Mouse (Mus musculus) forebrain, embryonic 16.5 days (tissue): ENCODE measurements at regions not wholly inside any gene's neighbourhood (a gene's known extent, or its start where the extent isn't known, plus 50 kb on each side); places are given as distances from the start of the nearest gene placed in this dataset.

ENCODE experiments used
- ATAC-seq: fragments of 200-750 bp; cut with Nextera tagmentation; 2 replicates; pipeline ENCODE4 v1.8.0; 2017; ENCODE audit warnings: mild to moderate bottlenecking, moderate library complexity
- H3K27ac ChIP-seq: fragments of 300-500 bp; sonication (generic); 2 replicates; pipeline ENCODE4 v1.5.1; 2014; ENCODE audit warnings: low read length, control low read depth
- H3K27me3 ChIP-seq: fragments of 300-500 bp; sonication (generic); replicated peaks from 2 replicates; pipeline ENCODE4 v1.6.1; 2014; ENCODE audit warnings: low read length; ENCODE audit not compliant: control insufficient read depth, insufficient read depth
- H3K36me3 ChIP-seq: fragments of 300-500 bp; sonication (generic); 2 replicates; pipeline ENCODE4 v1.6.1; 2014; ENCODE audit not compliant: control insufficient read depth, insufficient read depth
- H3K4me1 ChIP-seq: fragments of 300-500 bp; sonication (generic); replicated peaks from 2 replicates; pipeline ENCODE4 v1.6.1; 2014; ENCODE audit warnings: low read length; ENCODE audit not compliant: control insufficient read depth, insufficient read depth
- H3K4me2 ChIP-seq: fragments of 300-500 bp; sonication (generic); 2 replicates; pipeline ENCODE4 v1.6.1; 2014; ENCODE audit warnings: mild to moderate bottlenecking, low read length, control low read depth
- H3K4me3 ChIP-seq: fragments of 300-500 bp; sonication (generic); replicated peaks from 2 replicates; pipeline ENCODE4 v1.5.1; 2014; ENCODE audit warnings: mild to moderate bottlenecking, low read length, control low read depth
- H3K9ac ChIP-seq: fragments of 300-500 bp; sonication (generic); replicated peaks from 2 replicates; pipeline ENCODE4 v1.6.1; 2014; ENCODE audit warnings: low read depth, low read length, control low read depth
- H3K9me3 ChIP-seq: fragments of 300-500 bp; sonication (generic); 2 replicates; pipeline ENCODE4 v1.6.1; 2016; ENCODE audit warnings: low read length; ENCODE audit not compliant: control insufficient read depth
- WGBS: fragments of 180-500 bp; shearing (Covaris S2); extraction: QIAGEN DNeasy Blood & Tissue Kit; methylation state at CpG from one replicate; pipeline ENCODE4 v1.1.7; 2014; 5-methylcytosine and 5-hydroxymethylcytosine counted together

- 93% methylated on average over 3 of the region's 3 CpGs for WGBS
- H3K27me3 ChIP-seq = no peaks in the 10 kb centered on the region
- H3K4me1 ChIP-seq = no peaks in the 10 kb centered on the region
- H3K4me3 ChIP-seq = no peak overlapping the region
- H3K4me2 ChIP-seq = no peak overlapping the region
- H3K27ac ChIP-seq = no peak overlapping the region
- H3K36me3 ChIP-seq = no peaks in the 10 kb centered on the region
- no peaks in the 10 kb centered on the region for H3K9me3 ChIP-seq
- no peak overlapping the region for H3K9ac ChIP-seq
- ATAC-seq = no peak
Measured at GRCm38 (mm10) chr1:190067181-190067580, 103.3 kb downstream of the Prox1 start.

GRCm38 (mm10) chr1:190066426-190066825 is 104.1 kb downstream of the Prox1 start:
- no peak overlapping the region for H3K4me3 ChIP-seq
- 72% methylated on average over 9 of the region's 9 CpGs for WGBS

GRCm38 (mm10) chr1:190061560-190062295 is 108.8 kb downstream of the Prox1 start:
- Histone ChIP-seq H3K9me3 (no peaks in the 10 kb centered on the region), H3K27ac (no peak overlapping the region), H3K4me3 (no peak overlapping the region), H3K9ac (no peak overlapping the region), H3K36me3 (no peaks in the 10 kb centered on the region), H3K27me3 (no peaks in the 10 kb centered on the region), H3K4me2 (no peak overlapping the region), H3K4me1 (no peaks in the 10 kb centered on the region)
- WGBS = 80% methylated on average over 9 of the region's 9 CpGs
- no peak for ATAC-seq

More at GRCm38 (mm10) chr1:190066426-190066825, 104.1 kb downstream of the Prox1 start:
- Histone ChIP-seq H3K4me2 (no peak overlapping the region), H3K9ac (no peak overlapping the region), H3K36me3 (no peaks in the 10 kb centered on the region), H3K9me3 (no peaks in the 10 kb centered on the region), H3K27ac (no peak overlapping the region), H3K27me3 (no peaks in the 10 kb centered on the region), H3K4me1 (no peaks in the 10 kb centered on the region)
- no peak for ATAC-seq

GRCm38 (mm10) chr1:190059025-190059424 is 111.5 kb downstream of the Prox1 start:
- Histone ChIP-seq H3K36me3 (no peaks in the 10 kb centered on the region), H3K4me3 (no peak overlapping the region), H3K9ac (no peak overlapping the region), H3K27ac (no peak overlapping the region), H3K9me3 (no peaks in the 10 kb centered on the region), H3K4me1 (no peaks in the 10 kb centered on the region), H3K4me2 (no peak overlapping the region), H3K27me3 (no peaks in the 10 kb centered on the region)
- WGBS = 91% methylated on average over 3 of the region's 3 CpGs
- no peak for ATAC-seq

GRCm38 (mm10) chr1:190056931-190057330 is 113.6 kb downstream of the Prox1 start:
- no peaks in the 10 kb centered on the region for H3K27me3 ChIP-seq
- 80% methylated on average over 2 of the region's 2 CpGs for WGBS
- H3K4me3 ChIP-seq = no peak overlapping the region
- H3K4me1 ChIP-seq = no peaks in the 10 kb centered on the region
- no peak for ATAC-seq
- no peak overlapping the region for H3K9ac ChIP-seq
- H3K36me3 ChIP-seq = no peaks in the 10 kb centered on the region
- no peak overlapping the region for H3K27ac ChIP-seq
- H3K4me2 ChIP-seq = no peak overlapping the region
- no peaks in the 10 kb centered on the region for H3K9me3 ChIP-seq

- WGBS = 94% methylated on average over 2 of the region's 2 CpGs
- no peak for ATAC-seq
- peaks cover 6% of the 10 kb centered on the region for H3K9me3 ChIP-seq
- H3K27ac ChIP-seq = no peak overlapping the region
- H3K27me3 ChIP-seq = no peaks in the 10 kb centered on the region
- no peak overlapping the region for H3K4me2 ChIP-seq
- no peaks in the 10 kb centered on the region for H3K4me1 ChIP-seq
- no peak overlapping the region for H3K4me3 ChIP-seq
- H3K36me3 ChIP-seq = no peaks in the 10 kb centered on the region
- H3K9ac ChIP-seq = no peak overlapping the region
Measured at GRCm38 (mm10) chr1:190051903-190052302, 118.6 kb downstream of the Prox1 start.

GRCm38 (mm10) chr1:190048521-190049170 is 121.9 kb downstream of the Prox1 start:
- Histone ChIP-seq H3K27ac (no peak overlapping the region), H3K27me3 (no peaks in the 10 kb centered on the region), H3K9ac (no peak overlapping the region), H3K36me3 (no peaks in the 10 kb centered on the region), H3K4me2 (no peak overlapping the region), H3K4me1 (no peaks in the 10 kb centered on the region), H3K9me3 (peaks cover 6% of the 10 kb centered on the region), H3K4me3 (no peak overlapping the region)
- ATAC-seq = no peak
- 67% methylated on average over 2 of the region's 2 CpGs for WGBS

- H3K36me3 ChIP-seq = no peaks in the 10 kb centered on the region
- H3K4me2 ChIP-seq = no peak overlapping the region
- H3K4me1 ChIP-seq = no peaks in the 10 kb centered on the region
- H3K4me3 ChIP-seq = no peak overlapping the region
- WGBS = 74% methylated on average over 6 of the region's 6 CpGs
- peaks cover 6% of the 10 kb centered on the region for H3K9me3 ChIP-seq
- ATAC-seq = no peak
- H3K27ac ChIP-seq = no peak overlapping the region
- no peaks in the 10 kb centered on the region for H3K27me3 ChIP-seq
- no peak overlapping the region for H3K9ac ChIP-seq
Measured at GRCm38 (mm10) chr1:190047201-190047600, 123.3 kb downstream of the Prox1 start.

GRCm38 (mm10) chr1:190045797-190046196 is 123.6 kb upstream of the Smyd2 start:
- 18% methylated on average over 1 of the region's 1 CpGs for WGBS
- H3K9me3 ChIP-seq = peaks cover 6% of the 10 kb centered on the region
- H3K27me3 ChIP-seq = no peaks in the 10 kb centered on the region
- ATAC-seq = peak; percentile 73; the same call in 1 of the 2 replicates
- no peak overlapping the region for H3K4me2 ChIP-seq
- H3K9ac ChIP-seq = no peak overlapping the region
- H3K4me3 ChIP-seq = no peak overlapping the region
- no peak overlapping the region for H3K27ac ChIP-seq
- H3K4me1 ChIP-seq = no peaks in the 10 kb centered on the region
- no peaks in the 10 kb centered on the region for H3K36me3 ChIP-seq
